Mouse (Mus musculus): ENCODE data around the gene Rpl7l1.
"Not testable (repeated sequence)": the region's sequence is repeated elsewhere in the genome, so short reads cannot be mapped to it uniquely, and the experiment has no call there.

Gene Rpl7l1

GRCm38 (mm10) chr17:46782341-46783221 is at the start of gene Rpl7l1:
Rpl7l1 (minus strand) TSS chr17:46782672.
- DNase-seq: peak; percentile 91 to 92

GRCm38 (mm10) chr17:46829856-46830535 is 47.5 kb upstream of the Rpl7l1 start:
- DNase-seq: no peak

- DNase-seq: no peak
Observed at GRCm38 (mm10) chr17:46828935-46829334, 46.5 kb upstream of the Rpl7l1 start.

GRCm38 (mm10) chr17:46823091-46823490 is 40.6 kb upstream of the Rpl7l1 start:
- DNase-seq: no peak

- peak; percentile 30 to 34 for DNase-seq
Observed at GRCm38 (mm10) chr17:46820628-46821027, 38.2 kb upstream of the Rpl7l1 start.

GRCm38 (mm10) chr17:46817734-46818158 is 35.3 kb upstream of the Rpl7l1 start:
- no peak for DNase-seq

- no peak for DNase-seq
Observed at GRCm38 (mm10) chr17:46816306-46816705, 33.8 kb upstream of the Rpl7l1 start.

- DNase-seq: no peak
Observed at GRCm38 (mm10) chr17:46814497-46814896, 32.0 kb upstream of the Rpl7l1 start.

- no peak for DNase-seq
Observed at GRCm38 (mm10) chr17:46813637-46814036, 31.2 kb upstream of the Rpl7l1 start.

GRCm38 (mm10) chr17:46812442-46812841 is 30.0 kb upstream of the Rpl7l1 start:
- no peak for DNase-seq

GRCm38 (mm10) chr17:46810672-46811071 is 28.2 kb upstream of the Rpl7l1 start:
- DNase-seq: no peak

GRCm38 (mm10) chr17:46809131-46809830 is 26.8 kb upstream of the Rpl7l1 start:
- no peak for DNase-seq

GRCm38 (mm10) chr17:46808376-46808775 is 25.9 kb upstream of the Rpl7l1 start:
- DNase-seq: no peak

- DNase-seq: no peak
Observed at GRCm38 (mm10) chr17:46801761-46802160, 19.3 kb upstream of the Rpl7l1 start.

- DNase-seq: no peak
Observed at GRCm38 (mm10) chr17:46799680-46800079, 17.2 kb upstream of the Rpl7l1 start.

- DNase-seq: no peak
Observed at GRCm38 (mm10) chr17:46797386-46797785, 14.9 kb upstream of the Rpl7l1 start.

GRCm38 (mm10) chr17:46796743-46797142 is 14.3 kb upstream of the Rpl7l1 start:
- DNase-seq: no peak

GRCm38 (mm10) chr17:46792963-46793362 is 10.5 kb upstream of the Rpl7l1 start:
- DNase-seq: no peak

- DNase-seq: not testable (repeated sequence)
Observed at GRCm38 (mm10) chr17:46787974-46788373, 5.5 kb upstream of the Rpl7l1 start.

- no peak for DNase-seq
Observed at GRCm38 (mm10) chr17:46786952-46787351, 4.5 kb upstream of the Rpl7l1 start.

- DNase-seq: no peak
Observed at GRCm38 (mm10) chr17:46783222-46783565, 722 bp upstream of the Rpl7l1 start.

- no peak for DNase-seq
Observed at GRCm38 (mm10) chr17:46781876-46782275, 596 bp downstream of the Rpl7l1 start.

GRCm38 (mm10) chr17:46776087-46776486 is 6.4 kb downstream of the Rpl7l1 start:
- DNase-seq: no peak

- DNase-seq: no peak
Observed at GRCm38 (mm10) chr17:46775070-46775469, 7.4 kb downstream of the Rpl7l1 start.
